Mouse (Mus musculus): ENCODE data around the gene Zkscan7. TPM values are rescaled to one million over a fixed set of nuclear protein-coding genes. Genes with fewer than 3 reads are reported as not detected.
"Not testable (repeated sequence)": the region's sequence is repeated elsewhere in the genome, so short reads cannot be mapped to it uniquely, and the experiment has no call there.

The Zkscan7 gene
- 9.3 and 11.5 TPM in 2 replicates for total RNA-seq (2021)
- long read RNA-seq, experiment 1, partial matches to known transcripts: 0 of 11 reads
- long read RNA-seq, experiment 1, other reads (novel, unspliced or antisense): 11 of 11 reads
- long read RNA-seq, experiment 2, partial matches to known transcripts: 1 of 4 reads
- long read RNA-seq, experiment 2, other reads (novel, unspliced or antisense): 3 of 4 reads

DNA sequence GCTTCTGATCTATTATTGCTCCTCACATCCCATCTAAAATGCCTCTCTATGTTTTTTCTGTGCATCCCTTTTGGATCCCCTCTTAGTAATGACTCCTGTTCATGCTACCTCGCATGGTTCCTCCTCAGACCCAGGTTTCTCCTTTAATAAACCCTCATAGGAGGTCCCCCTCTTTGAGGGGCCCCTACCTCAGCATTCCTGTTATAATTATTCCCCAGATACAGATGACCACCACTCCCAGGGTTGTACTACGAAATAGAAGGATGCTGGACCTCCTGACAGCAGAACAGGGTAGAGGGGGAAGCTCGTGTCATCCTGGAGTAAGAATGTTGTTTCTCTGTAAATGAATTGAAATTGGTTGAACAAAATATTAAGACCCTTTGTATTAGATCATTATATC, at the start of gene Zkscan7:
Zkscan7 (plus strand) TSS at position 301 of the 400 bp plus-strand sequence.
- DNase-seq: no peak

DNA sequence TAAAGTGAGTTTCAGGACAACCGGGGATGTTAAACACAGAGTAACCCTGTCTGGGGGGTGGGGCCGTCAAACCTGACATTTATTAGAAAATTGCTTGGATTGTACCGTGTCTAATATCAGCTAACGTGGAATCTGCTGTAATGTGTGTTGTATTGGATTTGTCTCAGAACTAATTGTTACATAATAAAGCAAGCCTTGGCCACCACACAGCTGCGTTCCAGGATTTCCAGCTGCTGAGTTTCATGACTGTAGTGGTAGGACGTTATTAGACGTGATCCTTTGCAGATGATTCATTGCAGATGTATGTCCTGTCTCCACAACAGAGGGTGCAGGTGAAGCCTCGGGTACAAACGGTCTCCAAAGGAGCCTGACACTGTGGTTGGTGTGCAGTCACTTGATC, 49.4 kb upstream of the Zkscan7 start:
- no peak for DNase-seq

DNA sequence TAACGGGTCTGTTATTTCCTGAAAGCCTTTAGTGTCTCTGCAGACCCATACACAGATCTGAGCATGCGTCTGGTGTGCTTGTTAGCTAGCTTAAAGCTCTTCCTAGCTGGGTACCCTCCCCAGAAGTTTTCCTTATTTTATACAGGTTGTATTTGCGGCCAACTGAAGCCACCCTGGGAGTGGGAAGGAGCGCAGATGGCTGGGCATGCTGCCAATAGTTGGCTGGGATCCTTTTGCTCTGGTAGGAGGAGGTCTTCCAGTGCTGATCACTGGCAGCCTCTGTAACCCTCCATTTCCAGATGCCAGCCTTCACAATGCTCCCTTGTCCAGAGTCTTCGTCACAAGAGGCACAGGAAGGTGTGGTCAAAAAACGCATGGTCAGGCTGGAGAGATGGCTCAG, 48.7 kb upstream of the Zkscan7 start:
- peak; percentile 64 for DNase-seq

- no peak for DNase-seq
These were observed 48.3 kb upstream of the Zkscan7 start for GRCm38 (mm10) chr9:122837216-122837615.

DNA sequence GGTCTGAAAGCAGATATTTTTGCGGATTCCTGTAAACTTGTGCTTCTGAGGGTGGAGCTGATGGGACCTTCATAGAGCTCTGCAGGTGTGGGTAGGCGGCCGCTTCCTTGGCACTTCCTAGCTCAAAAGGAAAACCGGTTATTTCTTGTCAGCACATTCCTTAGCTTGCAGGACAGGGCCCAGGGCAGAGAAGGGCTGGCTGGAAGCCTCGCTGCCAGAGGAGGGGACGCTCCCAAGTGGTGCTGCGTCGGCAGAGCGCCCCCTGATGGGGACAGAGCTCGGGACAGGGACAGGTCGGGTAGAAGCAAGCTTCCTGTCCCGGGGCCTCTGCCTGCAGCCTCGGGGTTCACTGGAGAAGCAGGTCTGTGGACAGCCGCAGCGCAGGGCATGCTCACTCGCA, 47.8 kb upstream of the Zkscan7 start:
- peak; percentile 82 for DNase-seq

GRCm38 (mm10) chr9:122843760-122844159, 41.7 kb upstream of the Zkscan7 start, which contains the start of gene Gm35549:
Gene Gm35549, minus strand, starts transcription at chr9:122844035.
- no peak for DNase-seq

GRCm38 (mm10) chr9:122845621-122846020, 39.9 kb upstream of the Zkscan7 start:
- DNase-seq: no peak

GRCm38 (mm10) chr9:122846156-122846555, 39.3 kb upstream of the Zkscan7 start:
- DNase-seq: no peak

GRCm38 (mm10) chr9:122847811-122848311, 37.6 kb upstream of the Zkscan7 start:
- DNase-seq: not testable (repeated sequence)

- no peak for DNase-seq
These were observed 31.0 kb upstream of the Zkscan7 start for GRCm38 (mm10) chr9:122854526-122854925.

- not testable (repeated sequence) for DNase-seq
These were observed 30.3 kb upstream of the Zkscan7 start for GRCm38 (mm10) chr9:122855141-122855540.

GRCm38 (mm10) chr9:122855617-122856016, 29.9 kb upstream of the Zkscan7 start:
- no peak for DNase-seq

GRCm38 (mm10) chr9:122856716-122857115, 28.8 kb upstream of the Zkscan7 start:
- DNase-seq: no peak

DNA sequence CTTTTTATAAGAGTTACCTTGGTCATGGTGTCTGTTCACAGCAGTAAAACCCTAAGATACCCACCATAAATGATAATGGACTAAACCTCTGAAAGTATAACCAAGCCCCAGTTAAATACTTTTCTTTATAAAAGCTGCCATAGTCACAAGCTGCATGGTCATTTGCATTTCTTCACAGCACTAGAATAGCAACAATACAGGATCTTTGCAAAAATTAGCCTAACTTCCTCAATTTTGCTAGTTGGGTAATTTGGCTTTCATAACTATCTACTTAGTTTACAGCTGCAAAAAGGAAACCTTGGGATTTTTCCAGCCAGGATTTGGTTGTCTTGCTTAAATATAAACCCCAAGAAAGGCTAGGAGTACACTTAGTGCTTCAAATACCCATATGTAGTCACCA, 24.7 kb upstream of the Zkscan7 start:
- DNase-seq: no peak

- no peak for DNase-seq
These were observed 21.8 kb upstream of the Zkscan7 start for GRCm38 (mm10) chr9:122863731-122864130.

- DNase-seq: no peak
These were observed 20.6 kb upstream of the Zkscan7 start for GRCm38 (mm10) chr9:122864848-122865247.

DNA sequence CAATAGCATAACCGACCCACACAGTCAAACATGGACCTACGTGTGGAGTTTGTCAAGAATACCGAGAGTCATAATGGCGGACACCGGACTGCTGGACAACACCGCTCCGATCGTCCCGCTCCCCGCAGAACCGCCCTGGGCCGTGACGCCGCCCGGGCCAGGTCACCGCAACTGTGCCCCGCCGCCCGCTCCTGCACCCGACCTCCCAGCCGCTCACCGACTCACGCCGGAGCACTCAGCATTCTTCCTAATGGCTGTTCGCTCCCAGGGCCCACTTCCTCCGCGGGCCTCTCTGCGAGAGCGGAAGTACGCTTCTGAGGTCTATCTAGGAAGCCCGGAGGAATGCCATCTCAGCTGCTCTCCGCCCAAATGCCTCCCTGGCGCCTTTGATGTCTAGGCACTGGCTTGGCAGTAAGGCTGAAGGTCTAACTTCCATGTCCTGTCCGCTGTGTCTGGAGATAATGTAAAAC, 19.8 kb upstream of the Zkscan7 start, which contains the start of gene Zfp445:
Zfp445 (minus strand) TSS at position 310 of the 470 bp plus-strand sequence.
- DNase-seq: peak; percentile 90

DNA sequence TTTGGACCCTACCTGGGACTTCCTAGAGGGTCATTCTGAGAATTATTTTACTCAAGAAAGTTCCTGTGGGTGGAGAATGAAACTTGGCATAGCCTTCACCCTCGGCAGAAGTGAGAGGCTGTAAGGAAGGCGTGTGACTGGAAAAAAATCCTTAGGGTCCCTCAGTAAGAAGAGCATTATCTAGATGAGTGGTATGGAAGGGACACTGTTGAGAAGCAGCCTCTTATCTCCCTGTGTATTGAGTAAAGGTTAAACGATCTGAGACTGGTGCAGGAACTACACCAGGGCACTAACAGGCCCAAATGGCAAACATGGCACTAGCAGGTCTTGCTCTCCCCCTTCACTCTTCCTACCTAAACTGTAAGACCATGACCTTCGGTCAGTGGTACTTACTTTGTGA, 19.3 kb upstream of the Zkscan7 start:
- DNase-seq: no peak

DNA sequence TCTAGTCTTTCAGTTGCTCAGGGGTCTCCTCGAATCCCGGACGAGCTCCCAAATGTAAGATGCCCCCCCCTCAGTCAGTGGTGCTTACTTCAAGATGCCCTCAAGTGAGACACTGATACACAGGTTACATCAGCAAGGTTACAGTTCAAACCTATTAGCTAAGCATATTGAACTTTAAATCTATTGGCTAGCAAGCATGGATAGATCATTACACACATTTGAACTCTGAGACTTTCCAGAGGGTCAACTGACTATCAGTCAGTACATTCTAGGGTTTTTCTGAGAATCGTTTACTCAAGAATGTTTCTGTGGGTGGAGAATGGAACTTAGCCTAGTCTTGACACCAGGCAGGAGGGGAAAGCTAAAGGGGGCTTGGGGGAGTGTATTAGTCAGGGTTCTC, 12.9 kb upstream of the Zkscan7 start:
- DNase-seq: no peak

DNA sequence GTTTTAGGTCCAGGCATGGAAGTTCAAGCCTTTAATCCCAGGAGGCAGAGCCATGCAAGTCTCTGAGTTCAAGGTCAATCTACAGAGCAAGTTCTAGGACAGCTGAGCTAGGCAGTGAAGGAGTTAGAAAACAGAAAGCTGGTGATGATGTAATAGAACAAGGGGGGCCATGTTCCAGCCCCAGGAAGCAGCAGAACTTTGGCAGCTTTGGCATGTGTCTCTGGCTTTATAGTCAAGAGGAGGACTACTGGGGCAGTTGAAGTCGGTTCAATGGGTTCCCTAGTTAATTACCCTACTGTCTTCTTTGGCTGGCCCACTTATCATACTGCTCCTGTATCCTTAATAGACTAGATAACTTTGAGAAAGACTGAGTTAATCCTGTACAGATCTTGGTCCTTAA, 10.8 kb upstream of the Zkscan7 start:
- DNase-seq: no peak

GRCm38 (mm10) chr9:122875145-122875544, 10.3 kb upstream of the Zkscan7 start:
- DNase-seq: no peak

DNA sequence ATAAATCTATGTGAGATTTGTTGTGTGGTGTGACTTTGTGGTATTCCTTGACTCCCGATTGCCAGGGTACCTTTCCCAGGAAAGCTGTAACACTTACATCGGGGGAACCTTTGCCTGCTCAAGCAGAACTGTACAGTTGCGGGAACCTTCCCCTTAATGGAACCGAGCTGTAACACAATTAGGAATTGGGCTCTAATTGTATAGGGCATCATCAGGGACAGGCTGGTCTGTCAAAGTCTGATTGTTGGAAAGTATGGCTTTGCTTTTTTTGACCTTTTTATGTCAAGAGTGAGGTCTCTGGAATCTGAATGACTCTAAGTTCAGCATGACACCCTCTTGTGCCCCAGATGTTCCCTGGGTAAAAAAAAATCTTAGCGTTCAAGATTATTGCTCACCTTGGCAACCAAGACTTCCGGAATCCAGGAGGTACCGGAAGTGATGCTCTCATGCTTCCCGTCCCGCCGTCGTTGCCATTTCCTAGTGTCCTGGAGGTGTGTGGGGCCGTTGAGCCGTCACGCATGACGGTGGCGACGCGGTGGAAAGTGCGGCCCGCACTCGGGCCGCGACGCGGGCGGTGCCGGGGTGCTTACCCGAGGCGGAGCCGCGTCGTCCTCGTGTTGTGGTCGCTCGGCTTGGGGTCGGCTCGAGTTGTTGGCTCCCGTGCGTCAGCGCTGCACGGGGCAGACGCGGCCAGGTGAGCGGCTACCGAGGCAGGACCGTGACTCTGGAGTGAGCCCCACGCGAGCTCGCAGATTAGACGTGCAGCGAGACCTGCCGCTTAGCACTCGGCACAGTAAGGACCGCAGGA, 1.1 kb downstream of the Zkscan7 start:
- peak; percentile 84 for DNase-seq

DNA sequence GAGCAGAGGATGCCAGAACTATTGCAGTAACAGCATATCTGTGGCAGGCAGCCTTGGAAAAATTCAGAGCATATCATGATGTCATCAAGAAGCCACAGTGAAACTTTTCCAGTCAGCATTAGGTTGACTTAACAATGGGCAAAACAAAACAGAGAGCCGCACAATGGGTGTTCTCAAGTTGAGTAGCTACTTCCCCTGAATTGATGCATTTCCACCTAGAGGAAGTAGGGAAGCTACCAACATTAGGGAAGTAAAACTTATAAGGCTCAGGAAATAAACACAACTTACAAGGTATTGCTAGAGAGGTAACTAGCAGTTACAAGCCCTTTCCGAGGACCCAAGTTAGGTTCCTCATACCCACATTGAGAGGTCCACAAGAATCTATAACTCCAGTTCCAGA, 15.6 kb downstream of the Zkscan7 start:
- DNase-seq: no peak

All from adrenal gland, postnatal 14 days (tissue).